Mouse (Mus musculus) heart, adult 11 months (tissue): ENCODE results near the gene Tulp4.
"Not testable (repeated sequence)": the region's sequence is repeated elsewhere in the genome, so short reads cannot be mapped to it uniquely, and the experiment has no call there.

Experiments used
- DNase-seq: peaks from one replicate; pipeline ENCODE4 v3.0.0; 2022

Gene Tulp4

GRCm38 (mm10) chr17:6192275-6192674 is 86.0 kb downstream of the Tulp4 start:
- DNase-seq: no peak

- no peak for DNase-seq
Measured at GRCm38 (mm10) chr17:6195390-6195789, 89.2 kb downstream of the Tulp4 start.

- DNase-seq: no peak
Measured at GRCm38 (mm10) chr17:6197491-6197890, 91.3 kb downstream of the Tulp4 start.

GRCm38 (mm10) chr17:6198670-6199069 is 92.4 kb downstream of the Tulp4 start:
- DNase-seq: no peak

- DNase-seq: no peak
Measured at GRCm38 (mm10) chr17:6199166-6199565, 92.9 kb downstream of the Tulp4 start.

- DNase-seq: no peak
Measured at GRCm38 (mm10) chr17:6201522-6202250, 95.4 kb downstream of the Tulp4 start.

- peak; percentile 87 for DNase-seq
Measured at GRCm38 (mm10) chr17:6202389-6203110, 96.3 kb downstream of the Tulp4 start.

GRCm38 (mm10) chr17:6203126-6203525 is 96.9 kb downstream of the Tulp4 start:
- DNase-seq: peak; percentile 75

GRCm38 (mm10) chr17:6203795-6204194 is 97.6 kb downstream of the Tulp4 start:
- DNase-seq: peak; percentile 24

- peak; percentile 89 for DNase-seq
Measured at GRCm38 (mm10) chr17:6211721-6212120, 105.5 kb downstream of the Tulp4 start.

GRCm38 (mm10) chr17:6215640-6216039 is 109.4 kb downstream of the Tulp4 start:
- DNase-seq: no peak

GRCm38 (mm10) chr17:6216514-6216913 is 110.3 kb downstream of the Tulp4 start:
- DNase-seq: peak; percentile 92

- DNase-seq: not testable (repeated sequence)
Measured at GRCm38 (mm10) chr17:6232633-6233032, 126.4 kb downstream of the Tulp4 start.

GRCm38 (mm10) chr17:6251298-6251697 is 145.1 kb downstream of the Tulp4 start:
- peak; percentile 66 for DNase-seq

GRCm38 (mm10) chr17:6256400-6257069 is 150.3 kb downstream of the Tulp4 start, which contains the start of gene Tmem181a:
Tmem181a (plus strand) TSS chr17:6256860.
- not testable (repeated sequence) for DNase-seq

- DNase-seq: peak; percentile 81
Measured at GRCm38 (mm10) chr17:6257070-6257456, 150.8 kb downstream of the Tulp4 start.

GRCm38 (mm10) chr17:6269876-6270831 is 163.9 kb downstream of the Tulp4 start:
- DNase-seq: peak; percentile 97

GRCm38 (mm10) chr17:6270840-6271239 is 164.6 kb downstream of the Tulp4 start:
- peak; percentile 76 for DNase-seq

- peak; percentile 79 for DNase-seq
Measured at GRCm38 (mm10) chr17:6271970-6272369, 165.7 kb downstream of the Tulp4 start.

GRCm38 (mm10) chr17:6274693-6275092 is 168.5 kb downstream of the Tulp4 start:
- peak; percentile 93 for DNase-seq

- DNase-seq: not testable (repeated sequence)
Measured at GRCm38 (mm10) chr17:6279205-6279604, 173.0 kb downstream of the Tulp4 start.

- DNase-seq: peak; percentile 78
Measured at GRCm38 (mm10) chr17:6279772-6280171, 173.5 kb downstream of the Tulp4 start.
